Mouse (Mus musculus): Measurements from ENCODE around the gene Tet2. TPM values are rescaled to one million over a fixed set of nuclear protein-coding genes. Genes with fewer than 3 reads are reported as not detected.
"Not testable (repeated sequence)": the region's sequence is repeated elsewhere in the genome, so short reads cannot be mapped to it uniquely, and the experiment has no call there.

Gene Tet2
- 17.7 and 21.2 TPM in 2 replicates for polyA plus RNA-seq (2012; rRNA removed)
- polyA plus RNA-seq (2014; fragmentation: Nextera tagmentation; extraction: Ambion mirVana): 15.9 and 22.0 TPM in 2 replicates

DNA sequence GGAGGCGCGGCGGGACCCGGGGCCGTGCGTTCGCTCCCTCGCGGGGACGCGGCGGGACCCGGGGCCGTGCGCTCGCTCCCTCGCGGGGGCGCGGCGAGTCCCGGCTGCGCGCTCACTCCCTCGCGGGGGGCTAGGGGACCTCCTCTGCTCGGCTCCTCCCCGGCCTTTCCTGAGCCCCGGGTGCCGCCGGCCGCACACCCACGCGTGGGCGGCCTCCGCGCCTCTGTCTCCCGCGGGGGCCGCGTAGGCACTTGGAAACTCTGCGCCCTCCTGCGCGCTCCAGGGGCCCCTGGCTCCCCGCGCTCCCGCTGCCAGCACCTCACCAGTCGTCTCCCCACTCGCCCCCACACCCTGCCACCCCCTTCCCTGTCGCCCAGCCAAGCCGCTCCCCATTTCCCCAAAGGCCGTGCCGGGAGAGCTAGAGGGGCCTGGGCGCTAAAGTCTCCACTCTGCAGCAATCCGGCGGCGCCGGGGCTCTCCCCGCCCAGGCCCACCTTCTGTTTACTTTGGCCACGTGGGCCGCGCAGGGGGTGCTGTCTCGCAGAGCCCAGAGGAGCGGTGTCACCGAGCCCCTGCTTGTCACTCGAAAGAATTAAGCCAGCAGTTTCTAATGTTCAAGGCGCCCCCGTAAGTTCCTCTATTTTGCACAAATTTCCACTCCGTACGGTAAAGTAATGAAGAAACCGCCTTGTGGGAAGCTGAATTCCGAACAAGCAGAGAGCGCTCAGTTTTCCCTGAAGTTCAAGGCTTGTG is at the start of gene Tet2:
TSS of gene Tet2 (minus strand) at position 589 of the 753 bp plus-strand sequence.
- ATAC-seq (ENCODE audit: low FRiP score, low read depth) (peak; percentile 82), DNase-seq (ENCODE audit: low spot score) (peak; percentile 59)
- Histone ChIP-seq H3K9ac (ENCODE audit: low read depth, low read length, severe bottlenecking) (peak within 1 kb of the TSS; percentile 88), H3K4me3 (replicated peaks; ENCODE audit: low read length) (peak within 1 kb of the TSS; percentile 69), H3K4me1 (ENCODE audit: control insufficient read depth, insufficient read depth, low read length) (peaks cover 9% of the 10 kb centered on the region), H3K36me3 (ENCODE audit: control insufficient read depth, insufficient read depth, low read length) (no peaks in the 10 kb centered on the region), H3K9me3 (ENCODE audit: control insufficient read depth, low read length) (no peaks in the 10 kb centered on the region), H3K27ac (replicated peaks; ENCODE audit: low read depth, low read length) (peak within 1 kb of the TSS; percentile 97), H3K4me2 (replicated peaks; ENCODE audit: low read depth, low read length, severe bottlenecking) (peak within 1 kb of the TSS; percentile 68), H3K27me3 (ENCODE audit: control insufficient read depth, insufficient read depth, low read length) (no peaks in the 10 kb centered on the region)
- WGBS: under 1% methylated on average over 32 of the region's 73 CpGs
- no peak for TF ChIP-seq POLR2A (IDR thresholded peaks at IDR 0.05; ENCODE audit: borderline replicate concordance, extremely low read depth, insufficient read depth, insufficient read length)

- not testable (repeated sequence) for H3K27ac ChIP-seq (replicated peaks; ENCODE audit: low read depth, low read length); H3K36me3 ChIP-seq (ENCODE audit: control insufficient read depth, insufficient read depth, low read length); ATAC-seq (ENCODE audit: low FRiP score, low read depth); H3K9me3 ChIP-seq (ENCODE audit: control insufficient read depth, low read length); DNase-seq (ENCODE audit: low spot score); H3K4me1 ChIP-seq (ENCODE audit: control insufficient read depth, insufficient read depth, low read length); H3K4me3 ChIP-seq (replicated peaks; ENCODE audit: low read length); H3K4me2 ChIP-seq (replicated peaks; ENCODE audit: low read depth, low read length, severe bottlenecking); H3K27me3 ChIP-seq (ENCODE audit: control insufficient read depth, insufficient read depth, low read length); H3K9ac ChIP-seq (ENCODE audit: low read depth, low read length, severe bottlenecking)
- 84% methylated on average over 2 of the region's 2 CpGs for WGBS
These were observed 48.1 kb upstream of the Tet2 start for GRCm38 (mm10) chr3:133592995-133593394.

GRCm38 (mm10) chr3:133590506-133591152 is 45.7 kb upstream of the Tet2 start:
- 86% methylated on average over 7 of the region's 7 CpGs for WGBS
- no peaks in the 10 kb centered on the region for H3K36me3 ChIP-seq (ENCODE audit: control insufficient read depth, insufficient read depth, low read length)
- no peaks in the 10 kb centered on the region for H3K4me1 ChIP-seq (ENCODE audit: control insufficient read depth, insufficient read depth, low read length)
- no peak for TF ChIP-seq POLR2A (IDR thresholded peaks at IDR 0.05; ENCODE audit: borderline replicate concordance, extremely low read depth, insufficient read depth, insufficient read length)
- no peak for ATAC-seq (ENCODE audit: low FRiP score, low read depth)
- H3K4me2 ChIP-seq (replicated peaks; ENCODE audit: low read depth, low read length, severe bottlenecking): no peak overlapping the region
- H3K9ac ChIP-seq (ENCODE audit: low read depth, low read length, severe bottlenecking): no peak overlapping the region
- no peak for DNase-seq (ENCODE audit: low spot score)
- H3K27ac ChIP-seq (replicated peaks; ENCODE audit: low read depth, low read length): no peak overlapping the region
- no peaks in the 10 kb centered on the region for H3K9me3 ChIP-seq (ENCODE audit: control insufficient read depth, low read length)
- H3K4me3 ChIP-seq (replicated peaks; ENCODE audit: low read length): no peak overlapping the region
- H3K27me3 ChIP-seq (ENCODE audit: control insufficient read depth, insufficient read depth, low read length): no peaks in the 10 kb centered on the region

GRCm38 (mm10) chr3:133585010-133585409 is 40.1 kb upstream of the Tet2 start:
- Histone ChIP-seq H3K9ac (ENCODE audit: low read depth, low read length, severe bottlenecking) (no peak overlapping the region), H3K4me3 (replicated peaks; ENCODE audit: low read length) (no peak overlapping the region), H3K27me3 (ENCODE audit: control insufficient read depth, insufficient read depth, low read length) (no peaks in the 10 kb centered on the region), H3K9me3 (ENCODE audit: control insufficient read depth, low read length) (no peaks in the 10 kb centered on the region), H3K27ac (replicated peaks; ENCODE audit: low read depth, low read length) (no peak overlapping the region), H3K4me2 (replicated peaks; ENCODE audit: low read depth, low read length, severe bottlenecking) (no peak overlapping the region), H3K36me3 (ENCODE audit: control insufficient read depth, insufficient read depth, low read length) (no peaks in the 10 kb centered on the region), H3K4me1 (ENCODE audit: control insufficient read depth, insufficient read depth, low read length) (no peaks in the 10 kb centered on the region)
- no peak for ATAC-seq (ENCODE audit: low FRiP score, low read depth)
- DNase-seq (ENCODE audit: low spot score): no peak
- no peak for TF ChIP-seq POLR2A (IDR thresholded peaks at IDR 0.05; ENCODE audit: borderline replicate concordance, extremely low read depth, insufficient read depth, insufficient read length)
- 74% methylated on average over 2 of the region's 2 CpGs for WGBS

DNA sequence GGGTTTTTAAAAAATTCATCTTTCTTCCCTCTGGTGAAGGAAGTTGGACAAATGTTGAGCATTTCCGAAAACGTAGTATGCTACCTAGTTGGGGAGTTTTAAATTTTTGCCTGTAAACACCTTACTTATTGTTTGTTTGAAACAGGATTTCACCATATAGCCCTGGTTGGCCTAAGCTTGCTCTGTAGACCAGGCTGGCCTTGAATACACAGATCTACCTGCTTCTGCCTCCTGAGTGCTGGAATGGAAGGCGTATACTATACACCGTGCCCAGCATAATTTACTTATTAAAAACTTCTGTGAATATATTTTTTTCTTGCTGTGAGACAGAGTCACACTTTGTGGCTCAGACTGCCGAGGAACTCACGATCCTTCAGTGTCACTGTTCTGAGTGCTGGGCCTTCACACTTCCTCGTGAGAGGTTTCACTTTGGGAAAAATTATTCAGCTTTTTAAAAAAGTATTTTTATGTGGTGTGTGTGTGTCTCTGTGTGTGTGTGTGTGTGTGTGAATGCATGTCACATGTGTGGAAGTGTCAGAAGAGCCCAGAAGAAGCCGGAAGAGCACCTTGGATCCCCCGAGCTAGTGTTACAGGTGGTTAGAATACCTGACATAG is 38.6 kb upstream of the Tet2 start:
- 87% methylated on average over 9 of the region's 9 CpGs for WGBS
- Histone ChIP-seq H3K4me2 (replicated peaks; ENCODE audit: low read depth, low read length, severe bottlenecking) (no peak overlapping the region), H3K27ac (replicated peaks; ENCODE audit: low read depth, low read length) (no peak overlapping the region), H3K36me3 (ENCODE audit: control insufficient read depth, insufficient read depth, low read length) (no peaks in the 10 kb centered on the region), H3K9ac (ENCODE audit: low read depth, low read length, severe bottlenecking) (no peak overlapping the region), H3K27me3 (ENCODE audit: control insufficient read depth, insufficient read depth, low read length) (no peaks in the 10 kb centered on the region), H3K4me3 (replicated peaks; ENCODE audit: low read length) (no peak overlapping the region), H3K4me1 (ENCODE audit: control insufficient read depth, insufficient read depth, low read length) (no peaks in the 10 kb centered on the region), H3K9me3 (ENCODE audit: control insufficient read depth, low read length) (no peaks in the 10 kb centered on the region)
- ATAC-seq (ENCODE audit: low FRiP score, low read depth) (no peak), DNase-seq (ENCODE audit: low spot score) (no peak)
- no peak for TF ChIP-seq POLR2A (IDR thresholded peaks at IDR 0.05; ENCODE audit: borderline replicate concordance, extremely low read depth, insufficient read depth, insufficient read length)

Measured in limb, embryonic 14.5 days (tissue).